Mouse (Mus musculus): ENCODE results near the gene Traf2. TPM values are rescaled to one million over a fixed set of nuclear protein-coding genes. Genes with fewer than 3 reads are reported as not detected.

The Traf2 gene
- polyA plus RNA-seq, 1 experiment from 2014 or later: 16.8 TPM

DNA sequence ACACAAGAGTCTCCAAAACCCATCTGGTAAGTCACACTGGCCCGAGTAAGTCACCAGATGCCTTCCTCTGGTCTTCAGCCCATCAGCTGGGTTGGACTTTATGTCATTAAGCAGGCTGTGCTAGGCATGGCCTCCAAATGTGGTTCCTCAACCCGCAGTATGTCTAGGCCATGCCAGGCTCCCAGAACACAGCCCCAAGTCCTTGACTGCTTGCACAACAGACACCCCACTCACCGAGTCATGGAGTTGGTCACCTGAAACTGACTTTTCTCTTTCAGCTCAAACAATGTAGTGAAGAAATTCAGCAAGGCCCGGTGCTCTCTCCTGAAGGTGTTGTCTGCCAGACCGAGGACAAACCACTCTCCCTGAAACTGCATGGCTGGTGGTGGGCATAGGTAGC, 53.8 kb downstream of the Traf2 start:
- Histone ChIP-seq H3K4me3 (ENCODE audit: low read length) (no peak overlapping the region), H3K27ac (ENCODE audit: low read depth, low read length) (no peak overlapping the region), H3K27me3 (replicated peaks; ENCODE audit: control insufficient read depth, insufficient read depth, low read length) (peaks cover 2% of the 10 kb centered on the region; the same call in 1 of the 2 replicates), H3K4me1 (ENCODE audit: control insufficient read depth, insufficient read depth, low read depth, low read length) (no peaks in the 10 kb centered on the region), H3K9ac (ENCODE audit: low read depth, low read length) (no peak overlapping the region), H3K9me3 (ENCODE audit: control insufficient read depth, low read length) (no peaks in the 10 kb centered on the region), H3K4me2 (ENCODE audit: low read length) (no peak overlapping the region), H3K36me3 (ENCODE audit: control insufficient read depth, insufficient read depth, low read length) (no peaks in the 10 kb centered on the region)
- WGBS: 80% methylated on average over 5 of the region's 5 CpGs
- no peak for ATAC-seq

DNA sequence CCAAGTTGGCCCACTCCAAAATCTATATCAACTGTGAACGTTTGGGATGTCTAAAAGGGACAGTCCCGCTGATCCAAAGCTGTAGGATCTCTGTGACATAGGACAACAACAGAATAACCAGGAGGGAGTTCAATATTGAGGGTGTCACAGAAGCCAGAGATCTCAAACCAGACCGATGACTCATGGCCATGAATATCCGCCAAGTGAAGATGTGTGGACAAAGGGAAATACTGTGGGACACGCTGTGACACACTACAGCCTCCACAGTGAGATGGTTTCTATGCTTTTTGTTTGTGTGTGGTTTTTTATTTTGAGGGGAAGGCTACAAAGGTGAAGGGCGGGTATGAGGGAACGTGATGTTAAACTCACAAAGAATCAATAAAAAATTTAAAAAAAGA, 58.1 kb downstream of the Traf2 start:
- Histone ChIP-seq H3K4me1 (ENCODE audit: control insufficient read depth, insufficient read depth, low read depth, low read length) (no peaks in the 10 kb centered on the region), H3K4me2 (ENCODE audit: low read length) (no peak overlapping the region), H3K4me3 (ENCODE audit: low read length) (no peak overlapping the region), H3K27me3 (replicated peaks; ENCODE audit: control insufficient read depth, insufficient read depth, low read length) (peaks cover 2% of the 10 kb centered on the region; the same call in 1 of the 2 replicates), H3K27ac (ENCODE audit: low read depth, low read length) (no peak overlapping the region), H3K36me3 (ENCODE audit: control insufficient read depth, insufficient read depth, low read length) (no peaks in the 10 kb centered on the region), H3K9me3 (ENCODE audit: control insufficient read depth, low read length) (no peaks in the 10 kb centered on the region), H3K9ac (ENCODE audit: low read depth, low read length) (no peak overlapping the region)
- no peak for ATAC-seq
- 78% methylated on average over 7 of the region's 7 CpGs for WGBS

DNA sequence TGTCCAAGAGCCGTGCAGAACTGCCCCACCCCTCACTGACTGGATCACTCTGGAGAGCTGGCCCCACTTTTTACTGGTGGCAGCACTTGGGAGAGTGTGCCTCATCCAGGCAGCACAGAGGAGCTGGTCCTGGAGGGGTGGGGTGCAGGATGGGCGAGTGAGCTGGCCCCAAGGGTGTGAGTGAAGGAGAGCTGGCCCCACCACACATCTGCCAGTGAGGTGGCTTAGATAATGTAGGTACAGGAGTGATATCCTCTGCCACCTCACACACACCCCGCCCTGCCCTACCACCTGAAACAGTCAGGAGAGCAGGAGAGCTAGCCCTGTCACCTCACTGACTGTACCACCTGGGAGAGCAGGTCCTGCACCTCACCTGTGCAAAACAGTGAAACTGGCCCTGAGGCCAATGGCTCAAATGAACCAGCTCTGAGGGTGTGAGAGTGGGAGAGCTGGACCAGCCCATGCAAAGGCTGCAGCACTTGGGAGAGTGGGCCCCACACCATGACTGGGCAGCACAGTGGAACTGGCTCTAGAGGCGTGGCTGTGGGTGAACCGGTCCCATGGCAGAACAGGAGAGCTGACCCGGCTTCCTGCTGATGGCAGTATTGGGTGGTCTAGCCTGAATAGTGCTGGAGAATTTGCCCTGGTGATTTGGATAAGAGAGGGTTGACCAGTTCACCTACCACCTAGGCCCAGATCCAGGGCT, 58.6 kb downstream of the Traf2 start:
- H3K4me3 ChIP-seq (ENCODE audit: low read length): no peak overlapping the region
- no peak for ATAC-seq
- H3K4me2 ChIP-seq (ENCODE audit: low read length): no peak overlapping the region
- no peaks in the 10 kb centered on the region for H3K9me3 ChIP-seq (ENCODE audit: control insufficient read depth, low read length)
- WGBS: 82% methylated on average over 6 of the region's 6 CpGs
- H3K4me1 ChIP-seq (ENCODE audit: control insufficient read depth, insufficient read depth, low read depth, low read length): no peaks in the 10 kb centered on the region
- H3K9ac ChIP-seq (ENCODE audit: low read depth, low read length): no peak overlapping the region
- peaks cover 2% of the 10 kb centered on the region; the same call in 1 of the 2 replicates for H3K27me3 ChIP-seq (replicated peaks; ENCODE audit: control insufficient read depth, insufficient read depth, low read length)
- no peaks in the 10 kb centered on the region for H3K36me3 ChIP-seq (ENCODE audit: control insufficient read depth, insufficient read depth, low read length)
- H3K27ac ChIP-seq (ENCODE audit: low read depth, low read length): no peak overlapping the region

DNA sequence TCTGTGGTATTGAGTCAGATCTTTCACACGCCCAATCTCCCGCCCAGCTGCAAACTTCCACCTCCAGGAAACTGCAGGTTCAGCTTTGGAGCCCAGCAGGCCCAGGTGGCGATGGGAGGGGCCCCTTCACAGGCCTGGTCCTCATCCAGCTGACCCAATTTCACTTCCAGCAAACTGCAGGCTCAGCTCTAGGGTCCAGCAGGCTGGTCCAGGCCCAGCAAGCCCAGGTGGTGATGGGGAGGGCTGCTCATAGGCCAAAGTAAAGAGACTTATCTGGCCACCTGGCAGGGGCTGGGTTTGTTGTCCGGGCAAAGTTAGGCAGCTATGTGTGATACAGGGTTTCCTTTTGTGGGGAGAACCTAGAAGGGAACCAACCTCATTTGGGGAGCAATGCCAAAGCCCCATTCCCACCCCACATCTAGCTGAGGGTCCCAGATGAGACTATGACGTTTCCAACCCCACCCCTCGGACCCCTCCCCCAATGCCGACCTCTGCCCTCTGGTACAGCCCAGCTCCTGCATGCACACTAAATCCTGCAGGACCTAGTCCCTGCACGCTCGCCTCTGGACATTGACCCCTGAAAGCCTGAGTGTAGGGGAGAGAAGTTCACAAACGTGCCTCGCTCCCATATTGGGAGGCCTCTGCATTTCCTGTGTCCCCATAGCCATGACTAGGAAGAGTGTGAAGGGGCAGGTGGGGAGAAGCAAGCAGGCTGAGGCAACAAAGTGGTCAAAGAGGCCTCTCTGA, 61.7 kb downstream of the Traf2 start:
- Histone ChIP-seq H3K27me3 (replicated peaks; ENCODE audit: control insufficient read depth, insufficient read depth, low read length) (peaks cover 2% of the 10 kb centered on the region; the same call in 1 of the 2 replicates), H3K9me3 (ENCODE audit: control insufficient read depth, low read length) (no peaks in the 10 kb centered on the region), H3K4me2 (ENCODE audit: low read length) (no peak overlapping the region), H3K4me1 (ENCODE audit: control insufficient read depth, insufficient read depth, low read depth, low read length) (no peaks in the 10 kb centered on the region), H3K36me3 (ENCODE audit: control insufficient read depth, insufficient read depth, low read length) (no peaks in the 10 kb centered on the region), H3K9ac (ENCODE audit: low read depth, low read length) (no peak overlapping the region), H3K27ac (ENCODE audit: low read depth, low read length) (no peak overlapping the region), H3K4me3 (ENCODE audit: low read length) (no peak overlapping the region)
- WGBS: 68% methylated on average over 11 of the region's 11 CpGs
- no peak for ATAC-seq

DNA sequence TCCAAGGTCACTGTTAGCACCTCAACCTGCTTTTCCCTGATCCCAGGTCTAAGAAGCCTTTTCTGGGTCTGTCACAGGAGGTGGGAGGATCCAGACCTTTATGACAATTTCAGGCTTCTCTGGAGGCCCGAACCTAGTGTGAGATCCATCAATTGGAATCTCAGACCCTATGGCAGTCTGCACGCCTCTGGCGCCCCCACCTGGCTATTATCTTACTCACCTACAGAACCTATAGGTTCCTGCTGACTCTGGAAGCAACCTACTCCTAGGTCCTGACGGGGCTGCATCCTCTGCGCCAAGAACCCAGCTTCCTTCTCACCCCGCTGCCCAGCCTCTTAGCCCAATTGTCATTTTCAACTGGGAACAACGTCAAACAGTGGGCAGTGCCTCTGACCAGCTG, 63.8 kb downstream of the Traf2 start:
- Histone ChIP-seq H3K4me1 (ENCODE audit: control insufficient read depth, insufficient read depth, low read depth, low read length) (no peaks in the 10 kb centered on the region; the same call in 1 of the 2 replicates), H3K27me3 (replicated peaks; ENCODE audit: control insufficient read depth, insufficient read depth, low read length) (no peaks in the 10 kb centered on the region), H3K4me2 (ENCODE audit: low read length) (no peak overlapping the region), H3K9ac (ENCODE audit: low read depth, low read length) (no peak overlapping the region), H3K27ac (ENCODE audit: low read depth, low read length) (no peak overlapping the region), H3K4me3 (ENCODE audit: low read length) (no peak overlapping the region), H3K9me3 (ENCODE audit: control insufficient read depth, low read length) (no peaks in the 10 kb centered on the region), H3K36me3 (ENCODE audit: control insufficient read depth, insufficient read depth, low read length) (no peaks in the 10 kb centered on the region)
- 27% methylated on average over 7 of the region's 7 CpGs for whole genome bisulfite sequencing
- ATAC-seq: no peak

DNA sequence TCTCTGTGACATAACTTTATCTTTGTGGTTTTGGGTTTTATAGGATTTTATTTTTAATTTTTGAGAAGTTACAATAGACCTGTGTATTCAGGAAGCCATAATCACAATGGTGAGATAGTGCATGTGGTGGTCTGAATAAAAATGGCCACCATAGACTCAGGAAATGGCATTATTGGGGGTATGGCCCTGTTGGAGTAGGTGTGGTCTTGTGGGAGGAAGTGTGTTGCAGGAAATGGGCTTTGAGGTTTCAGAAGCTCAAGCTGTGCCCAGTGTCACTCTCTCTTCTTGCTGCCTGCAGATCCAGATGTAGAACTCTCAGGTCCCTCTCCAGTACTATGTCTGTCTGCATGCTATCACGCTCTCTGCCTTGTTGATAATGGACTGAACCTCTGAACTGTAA, 66.2 kb downstream of the Traf2 start:
- 76% methylated on average over 1 of the region's 1 CpGs for WGBS

DNA sequence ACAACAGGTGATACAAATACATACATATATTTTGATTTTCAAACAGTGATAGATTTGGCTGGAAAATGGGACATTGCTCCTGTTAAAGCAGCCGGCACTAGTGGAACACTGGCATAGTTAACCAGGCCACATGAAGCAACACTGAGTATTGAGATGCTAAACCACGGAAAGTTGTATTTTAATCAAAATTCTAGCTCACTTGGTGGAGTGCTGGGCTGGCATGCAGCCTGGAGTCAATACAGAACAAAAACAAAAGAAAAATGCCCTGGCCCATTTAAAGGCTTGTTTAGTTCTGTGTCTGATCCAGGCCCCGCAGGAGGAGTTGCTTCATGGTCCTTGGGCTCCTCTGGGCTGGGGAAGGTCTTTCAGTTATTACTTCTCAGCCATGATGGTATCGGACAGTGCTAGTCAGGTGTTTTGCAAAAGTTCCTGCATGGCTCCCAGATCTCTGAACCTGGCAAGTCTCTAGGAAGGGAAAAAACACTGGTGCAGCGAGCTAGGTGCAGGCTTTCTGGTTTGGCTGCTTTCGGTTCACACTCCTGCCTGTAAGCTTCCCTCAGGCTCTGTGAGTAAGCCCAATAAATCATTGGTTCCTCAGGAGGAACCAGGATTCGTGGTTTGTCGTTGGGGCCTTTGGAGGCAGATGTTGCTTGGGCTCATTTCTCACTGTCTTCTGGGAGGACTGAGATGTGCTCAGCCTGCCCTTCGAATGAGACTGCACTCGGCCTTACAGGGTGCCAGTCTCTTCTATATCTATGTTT, 67.0 kb downstream of the Traf2 start:
- H3K4me2 ChIP-seq (ENCODE audit: low read length): no peak overlapping the region
- H3K4me1 ChIP-seq (ENCODE audit: control insufficient read depth, insufficient read depth, low read depth, low read length): no peaks in the 10 kb centered on the region; the same call in 1 of the 2 replicates
- H3K9ac ChIP-seq (ENCODE audit: low read depth, low read length): no peak overlapping the region
- no peak overlapping the region for H3K27ac ChIP-seq (ENCODE audit: low read depth, low read length)
- no peaks in the 10 kb centered on the region for H3K27me3 ChIP-seq (replicated peaks; ENCODE audit: control insufficient read depth, insufficient read depth, low read length)
- H3K4me3 ChIP-seq (ENCODE audit: low read length): no peak overlapping the region
- no peak for ATAC-seq
- H3K9me3 ChIP-seq (ENCODE audit: control insufficient read depth, low read length): no peaks in the 10 kb centered on the region
- WGBS: 75% methylated on average over 10 of the region's 10 CpGs
- no peaks in the 10 kb centered on the region for H3K36me3 ChIP-seq (ENCODE audit: control insufficient read depth, insufficient read depth, low read length)

More for the DNA sequence above, 66.2 kb downstream of the Traf2 start:
- no peak overlapping the region for H3K9ac ChIP-seq (ENCODE audit: low read depth, low read length)
- H3K4me2 ChIP-seq (ENCODE audit: low read length): no peak overlapping the region
- no peaks in the 10 kb centered on the region for H3K36me3 ChIP-seq (ENCODE audit: control insufficient read depth, insufficient read depth, low read length)
- H3K27ac ChIP-seq (ENCODE audit: low read depth, low read length): no peak overlapping the region
- H3K9me3 ChIP-seq (ENCODE audit: control insufficient read depth, low read length): no peaks in the 10 kb centered on the region
- no peak for ATAC-seq
- no peaks in the 10 kb centered on the region; the same call in 1 of the 2 replicates for H3K4me1 ChIP-seq (ENCODE audit: control insufficient read depth, insufficient read depth, low read depth, low read length)
- no peak overlapping the region for H3K4me3 ChIP-seq (ENCODE audit: low read length)
- H3K27me3 ChIP-seq (replicated peaks; ENCODE audit: control insufficient read depth, insufficient read depth, low read length): no peaks in the 10 kb centered on the region

DNA sequence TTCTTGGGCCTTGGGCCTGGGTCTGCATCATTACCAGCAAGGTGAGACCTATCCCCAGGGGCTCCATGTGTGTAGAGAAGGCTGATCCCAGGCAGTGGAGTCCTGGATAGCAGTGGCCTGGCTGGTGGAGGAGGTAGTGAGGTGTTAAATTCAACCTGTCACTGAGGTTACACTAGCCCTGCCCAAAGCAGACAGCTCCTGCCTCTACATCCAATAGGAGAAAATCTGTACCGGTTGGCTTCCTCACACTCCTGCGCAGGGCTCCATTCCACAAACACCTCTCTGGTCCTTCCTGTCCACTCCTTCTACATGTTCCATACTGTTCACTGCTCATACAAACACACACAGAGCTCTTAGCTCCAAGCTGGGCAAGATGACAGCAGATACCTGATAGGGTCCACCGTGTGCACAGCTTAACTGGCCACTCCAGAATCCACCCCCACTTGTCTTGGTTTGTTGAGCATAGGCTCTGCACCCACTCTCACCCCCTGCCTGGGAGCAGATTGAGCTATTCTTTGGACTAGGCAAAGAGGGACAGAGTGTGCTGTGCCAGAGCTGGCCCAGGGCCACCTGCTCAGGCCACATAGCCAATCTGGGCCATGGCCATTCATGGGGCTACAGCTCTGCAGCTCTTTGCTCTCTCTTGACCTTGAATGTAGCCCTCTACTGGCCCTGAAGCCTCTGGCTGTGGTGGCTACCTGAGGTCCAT, 68.6 kb downstream of the Traf2 start:
- Histone ChIP-seq H3K9me3 (ENCODE audit: control insufficient read depth, low read length) (no peaks in the 10 kb centered on the region), H3K4me2 (ENCODE audit: low read length) (no peak overlapping the region), H3K36me3 (ENCODE audit: control insufficient read depth, insufficient read depth, low read length) (no peaks in the 10 kb centered on the region), H3K27ac (ENCODE audit: low read depth, low read length) (no peak overlapping the region), H3K9ac (ENCODE audit: low read depth, low read length) (no peak overlapping the region), H3K27me3 (replicated peaks; ENCODE audit: control insufficient read depth, insufficient read depth, low read length) (no peaks in the 10 kb centered on the region), H3K4me1 (ENCODE audit: control insufficient read depth, insufficient read depth, low read depth, low read length) (no peaks in the 10 kb centered on the region; the same call in 1 of the 2 replicates), H3K4me3 (ENCODE audit: low read length) (no peak overlapping the region)
- 89% methylated on average over 3 of the region's 3 CpGs for WGBS
- ATAC-seq: no peak
